In the genomic region with DNA sequence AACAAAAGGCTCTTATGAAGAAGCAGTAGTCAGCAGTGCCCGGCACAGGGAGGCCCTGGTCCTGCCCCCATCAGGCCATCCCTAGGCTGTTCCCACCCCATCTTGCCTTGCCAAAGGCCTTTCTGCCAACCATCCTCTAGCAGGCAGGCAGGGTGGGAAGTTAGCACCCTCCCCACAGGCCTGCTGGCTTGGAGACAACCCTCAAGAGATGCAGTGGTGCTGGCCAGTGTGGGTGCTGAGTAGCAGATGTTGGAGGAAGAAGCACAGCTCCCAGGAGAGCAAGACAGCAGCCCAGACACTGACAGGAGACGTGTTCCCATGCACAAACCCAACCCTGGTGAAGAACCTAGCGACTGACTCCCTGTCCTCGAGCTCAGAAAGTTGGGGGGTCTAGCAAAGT, we compare ENCODE assay signal across 11 mouse cellular contexts. TPM values are rescaled to one million over a fixed set of nuclear protein-coding genes. Genes with fewer than 3 reads are reported as not detected.
DNase-seq lines count a peak whose midpoint lies in the region; ATAC-seq lines count a peak whose summit lies in the region.
"Had no signal": no experiment of that assay in that cellular context is flagged by ENCODE, and none has a peak within 500 bp of the region (broad histone marks: within the 10 kb centered on the region; RNA-seq: fewer than 3 reads in every experiment).

No protein-coding gene starts in this region.

- peak overlapping the region; percentile 66 for H3K4me2 ChIP-seq in forebrain, embryonic 15.5 days (replicated peaks)
- H3K4me2 ChIP-seq in midbrain, embryonic 11.5 days, result peak overlapping the region; percentile 65
- H3K4me2 ChIP-seq in heart, embryonic 12.5 days, result no peak overlapping the region

- peak overlapping the region; percentile 93; the same call in 1 of the 2 replicates for H3K27ac ChIP-seq in forebrain, embryonic 15.5 days (replicated peaks)
- H3K27ac ChIP-seq in midbrain, embryonic 11.5 days (ENCODE audit: low read depth, low read length), result no peak overlapping the region
- H3K27ac ChIP-seq in heart, embryonic 12.5 days (ENCODE audit: poor library complexity, severe bottlenecking), result no peak overlapping the region
- H3K27ac ChIP-seq: heart, adult 2 months; lung, embryonic 15.5 days had no signal

- no peaks in the 10 kb centered on the region for H3K27me3 ChIP-seq in forebrain, embryonic 15.5 days
- H3K27me3 ChIP-seq in midbrain, embryonic 11.5 days (ENCODE audit: control insufficient read depth, insufficient read depth, low read length), result no peaks in the 10 kb centered on the region
- H3K27me3 ChIP-seq in heart, embryonic 12.5 days (replicated peaks), result peaks cover 44% of the 10 kb centered on the region

- peaks cover 46% of the 10 kb centered on the region for H3K36me3 ChIP-seq in forebrain, embryonic 15.5 days
- peaks cover 45% of the 10 kb centered on the region for H3K36me3 ChIP-seq in midbrain, embryonic 11.5 days (ENCODE audit: control insufficient read depth, insufficient read depth, low read length)
- peaks cover 16% of the 10 kb centered on the region for H3K36me3 ChIP-seq in heart, embryonic 12.5 days

- ATAC-seq in forebrain, embryonic 15.5 days (replicated peaks), result no peak
- no peak for ATAC-seq in midbrain, embryonic 11.5 days (ENCODE audit: low FRiP score)
- no peak for ATAC-seq in megakaryocyte, adult 5-6 weeks (ENCODE audit: poor library complexity, severe bottlenecking)
- no peak for ATAC-seq in heart, embryonic 12.5 days (ENCODE audit: insufficient number of reproducible peaks, low FRiP score)

- WGBS in forebrain, embryonic 15.5 days, result 69% methylated on average over 4 of the region's 4 CpGs
- WGBS in midbrain, embryonic 11.5 days, result 87% methylated on average over 4 of the region's 4 CpGs
- 69% methylated on average over 4 of the region's 4 CpGs for WGBS in heart, embryonic 12.5 days

- DNase-seq in frontal cortex, adult 2 months (ENCODE audit: extremely low spot score in 1 of 2, low spot score in 1 of 2), result peak; percentile 67 to 73
- no peak for DNase-seq in frontal cortex, postnatal 10 days (ENCODE audit: low spot score in 2 of 2)
- DNase-seq in 3134 (ENCODE audit: extremely low read depth, insufficient read length, low spot score), result peak; percentile 74
- no peak for DNase-seq in midbrain, embryonic 11.5 days (ENCODE audit: low spot score, missing footprints)
- DNase-seq in ovary, postnatal 36 days (ENCODE audit: low spot score), result no peak
- DNase-seq: heart, adult 2 months; kidney, postnatal 10 days had no signal

- H3K9ac ChIP-seq in forebrain, embryonic 15.5 days (replicated peaks), result peak overlapping the region; percentile 84
- H3K9ac ChIP-seq in midbrain, embryonic 11.5 days (ENCODE audit: low read length), result peak overlapping the region; percentile 80
- no peak overlapping the region for H3K9ac ChIP-seq in heart, embryonic 12.5 days

- no peaks in the 10 kb centered on the region for H3K9me3 ChIP-seq in forebrain, embryonic 15.5 days
- H3K9me3 ChIP-seq in midbrain, embryonic 11.5 days (ENCODE audit: control insufficient read depth, low read length), result no peaks in the 10 kb centered on the region
- no peaks in the 10 kb centered on the region for H3K9me3 ChIP-seq in heart, embryonic 12.5 days (replicated peaks)
- H3K9me3 ChIP-seq: lung, embryonic 15.5 days had no signal

- peaks cover 51% of the 10 kb centered on the region for H3K4me1 ChIP-seq in forebrain, embryonic 15.5 days
- peaks cover 43% of the 10 kb centered on the region for H3K4me1 ChIP-seq in midbrain, embryonic 11.5 days (ENCODE audit: control insufficient read depth, insufficient read depth, low read length)
- peaks cover 25% of the 10 kb centered on the region for H3K4me1 ChIP-seq in heart, embryonic 12.5 days (replicated peaks)

- peak overlapping the region; percentile 83 for H3K4me3 ChIP-seq in forebrain, embryonic 15.5 days
- no peak overlapping the region for H3K4me3 ChIP-seq in midbrain, embryonic 11.5 days (ENCODE audit: low read depth, low read length)
- no peak overlapping the region for H3K4me3 ChIP-seq in heart, embryonic 12.5 days
- H3K4me3 ChIP-seq: heart, adult 2 months had no signal

RNA-seq across cellular contexts. Expression of gene 1700029I15Rik, which starts 5.3 kb away (rescaled TPM):
- 6.9 and 7.5 TPM in 2 replicates for polyA plus RNA-seq in frontal cortex, adult 2 months (2012; rRNA removed)
- polyA plus RNA-seq in forebrain, embryonic 15.5 days (2015; fragmentation: Nextera tagmentation; extraction: Ambion mirVana), result 6.8 and 10.6 TPM in 2 replicates
- 1.5 and 2.0 TPM in 2 replicates for polyA plus RNA-seq in midbrain, embryonic 11.5 days (2014; fragmentation: Nextera tagmentation; extraction: Ambion mirVana)
- total RNA-seq in megakaryocyte, adult 5-6 weeks (2015), result 2.6 and 3.5 TPM in 2 replicates
- total RNA-seq in megakaryocyte, adult 5-6 weeks (2017), result 1.5 and 3.1 TPM in 2 replicates
- polyA plus RNA-seq in heart, embryonic 12.5 days (2016; fragmentation: Nextera tagmentation; extraction: Ambion mirVana), result 1.2 and 1.7 TPM in 2 replicates

RNA-seq across cellular contexts. Expression of gene Large2, which starts 13.0 kb away (rescaled TPM):
- 0.50 and 0.66 TPM in 2 replicates for polyA plus RNA-seq in frontal cortex, adult 2 months (2012; rRNA removed)
- polyA plus RNA-seq in forebrain, embryonic 15.5 days (2015; fragmentation: Nextera tagmentation; extraction: Ambion mirVana), result 1.5 and 2.6 TPM in 2 replicates
- polyA plus RNA-seq in midbrain, embryonic 11.5 days (2014; fragmentation: Nextera tagmentation; extraction: Ambion mirVana), result 8.9 and 10.6 TPM in 2 replicates
- not detected in 2 replicates for total RNA-seq in megakaryocyte, adult 5-6 weeks (2015)
- not detected in 2 replicates for total RNA-seq in megakaryocyte, adult 5-6 weeks (2017)
- 1.2 and 1.8 TPM in 2 replicates for polyA plus RNA-seq in heart, embryonic 12.5 days (2016; fragmentation: Nextera tagmentation; extraction: Ambion mirVana)
- total RNA-seq: heart, adult 2 months had no signal

RNA-seq across cellular contexts. Expression of gene Pex16, which starts 13.2 kb away (rescaled TPM):
- 42.4 and 46.2 TPM in 2 replicates for polyA plus RNA-seq in frontal cortex, adult 2 months (2012; rRNA removed)
- 36.8 and 41.2 TPM in 2 replicates for polyA plus RNA-seq in forebrain, embryonic 15.5 days (2015; fragmentation: Nextera tagmentation; extraction: Ambion mirVana)
- 17.7 and 20.0 TPM in 2 replicates for polyA plus RNA-seq in midbrain, embryonic 11.5 days (2014; fragmentation: Nextera tagmentation; extraction: Ambion mirVana)
- total RNA-seq in megakaryocyte, adult 5-6 weeks (2015), result 13.8 and 18.1 TPM in 2 replicates
- total RNA-seq in megakaryocyte, adult 5-6 weeks (2017), result 7.4 and 17.4 TPM in 2 replicates
- 14.1 and 16.0 TPM in 2 replicates for polyA plus RNA-seq in heart, embryonic 12.5 days (2016; fragmentation: Nextera tagmentation; extraction: Ambion mirVana)

RNA-seq across cellular contexts. Expression of gene Mapk8ip1, which starts 13.4 kb away (rescaled TPM):
- polyA plus RNA-seq in frontal cortex, adult 2 months (2012; rRNA removed), result 288 and 299 TPM in 2 replicates
- 119 and 120 TPM in 2 replicates for polyA plus RNA-seq in forebrain, embryonic 15.5 days (2015; fragmentation: Nextera tagmentation; extraction: Ambion mirVana)
- polyA plus RNA-seq in midbrain, embryonic 11.5 days (2014; fragmentation: Nextera tagmentation; extraction: Ambion mirVana), result 34.5 and 37.1 TPM in 2 replicates
- total RNA-seq in megakaryocyte, adult 5-6 weeks (2015), result not detected in 2 replicates
- total RNA-seq in megakaryocyte, adult 5-6 weeks (2017), result 0.04 TPM in 1 of 2 replicates, not detected in the other
- polyA plus RNA-seq in heart, embryonic 12.5 days (2016; fragmentation: Nextera tagmentation; extraction: Ambion mirVana), result 6.8 and 7.9 TPM in 2 replicates

RNA-seq across cellular contexts. Expression of gene Cry2, which starts 46.2 kb away (rescaled TPM):
- polyA plus RNA-seq in frontal cortex, adult 2 months (2012; rRNA removed), result 94.1 and 100 TPM in 2 replicates
- 37.0 and 37.2 TPM in 2 replicates for polyA plus RNA-seq in forebrain, embryonic 15.5 days (2015; fragmentation: Nextera tagmentation; extraction: Ambion mirVana)
- 20.5 and 21.9 TPM in 2 replicates for polyA plus RNA-seq in midbrain, embryonic 11.5 days (2014; fragmentation: Nextera tagmentation; extraction: Ambion mirVana)
- 3.5 and 4.1 TPM in 2 replicates for total RNA-seq in megakaryocyte, adult 5-6 weeks (2015)
- total RNA-seq in megakaryocyte, adult 5-6 weeks (2017), result 3.2 and 4.3 TPM in 2 replicates
- 28.0 and 30.1 TPM in 2 replicates for polyA plus RNA-seq in heart, embryonic 12.5 days (2016; fragmentation: Nextera tagmentation; extraction: Ambion mirVana)

Comparison
In these comparisons a context has a peak if more than half of its experiments do, and no peak if none do; other contexts are left out.
1. DNase-seq: peak in frontal cortex, adult 2 months (2 of 2) and 3134 (single experiment); none in frontal cortex, postnatal 10 days (0 of 2), midbrain, embryonic 11.5 days (single experiment) and ovary, postnatal 36 days (single experiment).